Mouse (Mus musculus) forebrain, embryonic 15.5 days (tissue): ENCODE results near the gene Syna. TPM values are rescaled to one million over a fixed set of nuclear protein-coding genes. Genes with fewer than 3 reads are reported as not detected.

Source experiments
- ATAC-seq: fragments of 200-750 bp; cut with Nextera tagmentation; replicated peaks from 2 replicates; pipeline ENCODE4 v1.8.0; 2017; ENCODE audit warnings: mild to moderate bottlenecking, moderate TSS enrichment, moderate library complexity
- H3K27ac ChIP-seq: fragments of 300-500 bp; sonication (generic); replicated peaks from 2 replicates; pipeline ENCODE4 v1.5.1; 2015; ENCODE audit warnings: mild to moderate bottlenecking, inconsistent platforms
- H3K27me3 ChIP-seq: fragments of 300-500 bp; sonication (generic); 2 replicates; pipeline ENCODE4 v1.6.1; 2015; ENCODE audit warnings: inconsistent platforms
- H3K36me3 ChIP-seq: fragments of 300-500 bp; sonication (generic); 2 replicates; pipeline ENCODE4 v1.6.1; 2015; ENCODE audit warnings: mild to moderate bottlenecking, inconsistent platforms
- H3K4me1 ChIP-seq: fragments of 300-500 bp; sonication (generic); 2 replicates; pipeline ENCODE4 v1.6.1; 2015; ENCODE audit warnings: inconsistent platforms
- H3K4me2 ChIP-seq: fragments of 300-500 bp; sonication (generic); replicated peaks from 2 replicates; pipeline ENCODE4 v1.6.1; 2015; ENCODE audit warnings: mild to moderate bottlenecking, inconsistent platforms
- H3K4me3 ChIP-seq: fragments of 300-500 bp; sonication (generic); 2 replicates; pipeline ENCODE4 v1.5.1; 2015; ENCODE audit warnings: mild to moderate bottlenecking, inconsistent platforms
- H3K9ac ChIP-seq: fragments of 300-500 bp; sonication (generic); replicated peaks from 2 replicates; pipeline ENCODE4 v1.6.1; 2015; ENCODE audit warnings: mild to moderate bottlenecking, inconsistent platforms
- H3K9me3 ChIP-seq: fragments of 300-500 bp; sonication (generic); 2 replicates; pipeline ENCODE4 v1.6.1; 2016; ENCODE audit warnings: inconsistent platforms
- WGBS: fragments of 180-500 bp; shearing (Covaris S2); methylation state at CpG from one replicate; pipeline ENCODE4 v1.1.7; 2015; ENCODE audit warnings: mixed read lengths; 5-methylcytosine and 5-hydroxymethylcytosine counted together
- polyA plus RNA-seq: library from polyadenylated mRNA; unstranded; fragments of >200 nt; fragmentation: Nextera tagmentation; extraction: Ambion mirVana; gene quantifications from 2 replicates; pipeline ENCODE4 v1.2.1, GENCODE M21; 2015

Gene Syna
- polyA plus RNA-seq, 1 experiment from 2014 or later, result 0.59 TPM

GRCm38 (mm10) chr5:134560450-134561171 lies 640 bp upstream of the Syna start:
- no peak for ATAC-seq
- Histone ChIP-seq H3K27ac (no peak overlapping the region), H3K9ac (no peak overlapping the region), H3K4me1 (peaks cover 11% of the 10 kb centered on the region), H3K27me3 (no peaks in the 10 kb centered on the region), H3K9me3 (no peaks in the 10 kb centered on the region), H3K4me3 (no peak overlapping the region), H3K36me3 (no peaks in the 10 kb centered on the region), H3K4me2 (no peak overlapping the region)
- WGBS, result 81% methylated on average over 16 of the region's 16 CpGs

DNA sequence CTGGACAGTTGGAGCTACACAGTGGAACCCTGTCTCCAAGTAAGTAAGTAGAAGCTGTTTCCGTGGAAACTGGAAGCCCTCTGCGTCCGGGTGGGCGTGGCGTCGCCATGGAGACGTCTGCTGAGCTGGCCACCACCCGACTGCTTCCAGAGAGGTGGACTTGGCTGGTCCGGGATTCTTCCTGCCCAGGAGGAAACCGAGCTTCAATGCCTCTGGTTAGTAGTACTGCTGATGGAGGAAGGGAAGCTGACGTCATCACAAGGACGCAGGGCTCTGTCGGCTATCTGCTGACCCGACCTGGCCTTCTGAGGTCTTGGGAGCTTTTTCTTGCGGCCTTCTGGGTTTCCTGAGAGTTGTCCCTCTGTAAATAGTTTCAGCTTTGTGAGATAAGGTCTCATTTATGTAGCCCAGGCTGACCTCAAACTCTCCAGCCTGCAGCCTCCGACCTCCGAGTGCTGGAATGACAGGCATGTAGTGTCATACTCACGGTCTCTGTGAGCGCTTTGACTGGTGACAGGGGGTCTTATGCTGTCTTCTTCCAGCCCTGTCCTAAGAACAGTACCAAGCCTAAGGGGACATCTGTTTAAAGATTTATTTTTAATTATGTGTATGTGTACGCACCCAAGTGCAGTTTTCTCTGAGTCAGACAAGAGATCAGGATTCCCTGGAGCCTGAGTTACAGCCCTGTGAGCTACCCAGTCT lies 4.4 kb downstream of the Syna start:
- 14% methylated on average over 20 of the region's 20 CpGs for WGBS
- Histone ChIP-seq H3K4me1 (peaks cover 29% of the 10 kb centered on the region), H3K9ac (no peak overlapping the region), H3K4me3 (no peak overlapping the region), H3K27me3 (no peaks in the 10 kb centered on the region), H3K9me3 (no peaks in the 10 kb centered on the region), H3K4me2 (0 out of 2 replicates have a peak overlapping the region, but pooled peaks have one; percentile 19), H3K36me3 (no peaks in the 10 kb centered on the region), H3K27ac (0 out of 2 replicates have a peak overlapping the region, but pooled peaks have one; percentile 2)
- no peak for ATAC-seq

GRCm38 (mm10) chr5:134553951-134554546 lies 5.9 kb downstream of the Syna start:
- no peak for ATAC-seq
- 85% methylated on average over 5 of the region's 5 CpGs for WGBS
- Histone ChIP-seq H3K27me3 (no peaks in the 10 kb centered on the region), H3K4me2 (no peak overlapping the region), H3K27ac (no peak overlapping the region), H3K4me3 (no peak overlapping the region), H3K9ac (no peak overlapping the region), H3K36me3 (no peaks in the 10 kb centered on the region), H3K4me1 (peaks cover 43% of the 10 kb centered on the region), H3K9me3 (no peaks in the 10 kb centered on the region)

DNA sequence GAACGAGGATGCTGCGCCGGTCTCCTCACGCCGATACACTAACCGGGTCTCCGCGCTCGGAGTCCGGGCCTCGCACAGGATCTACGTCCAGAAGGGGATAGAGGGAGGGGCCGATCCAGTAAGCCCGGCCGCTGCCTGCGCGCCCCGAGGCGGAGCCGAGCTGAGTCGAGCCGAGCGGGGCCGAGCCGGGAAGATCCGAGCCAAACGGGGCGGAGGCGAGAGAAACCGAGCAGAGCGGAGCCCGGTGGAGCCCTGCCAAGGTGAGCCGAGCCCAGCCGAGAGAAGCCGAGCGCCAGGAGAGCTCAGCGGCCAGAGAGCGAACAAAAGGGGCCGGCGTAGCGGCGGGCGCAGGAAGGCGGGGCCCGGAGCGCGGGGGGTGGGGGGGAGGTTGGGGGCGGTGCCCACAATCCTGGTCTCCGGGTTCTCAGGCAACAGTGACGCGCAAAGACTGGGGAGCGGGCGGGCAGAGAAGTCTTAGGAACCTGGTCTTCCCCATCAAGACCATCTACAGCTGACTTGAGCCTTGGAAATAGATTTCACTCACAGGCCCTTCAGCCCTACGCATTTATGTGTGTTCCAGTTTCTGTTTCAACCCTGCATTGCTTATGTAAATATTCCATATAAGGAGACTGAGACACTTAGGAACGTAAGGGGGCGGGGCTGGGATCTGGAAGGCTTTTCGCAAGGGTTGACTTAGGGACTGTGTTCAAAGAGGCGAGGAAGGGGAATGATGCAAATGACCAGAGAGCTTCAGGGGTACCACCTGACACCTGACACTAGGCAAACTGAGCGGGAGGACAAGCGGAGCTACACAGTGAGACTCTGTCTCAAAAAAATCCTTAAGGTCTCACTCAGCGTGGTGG lies 7.6 kb downstream of the Syna start, which contains the start of gene Clip2:
Clip2 (minus strand) TSS at position 325 of the 863 bp plus-strand sequence.
- Histone ChIP-seq H3K4me3 (peak within 1 kb of the TSS; percentile 87), H3K27me3 (no peaks in the 10 kb centered on the region), H3K36me3 (no peaks in the 10 kb centered on the region), H3K9me3 (no peaks in the 10 kb centered on the region), H3K27ac (peak within 1 kb of the TSS; percentile 99), H3K4me1 (peaks cover 61% of the 10 kb centered on the region), H3K4me2 (peak within 1 kb of the TSS; percentile 86), H3K9ac (peak within 1 kb of the TSS; percentile 93)
- peak; percentile 93 for ATAC-seq
- WGBS, result 1% methylated on average over 61 of the region's 61 CpGs

DNA sequence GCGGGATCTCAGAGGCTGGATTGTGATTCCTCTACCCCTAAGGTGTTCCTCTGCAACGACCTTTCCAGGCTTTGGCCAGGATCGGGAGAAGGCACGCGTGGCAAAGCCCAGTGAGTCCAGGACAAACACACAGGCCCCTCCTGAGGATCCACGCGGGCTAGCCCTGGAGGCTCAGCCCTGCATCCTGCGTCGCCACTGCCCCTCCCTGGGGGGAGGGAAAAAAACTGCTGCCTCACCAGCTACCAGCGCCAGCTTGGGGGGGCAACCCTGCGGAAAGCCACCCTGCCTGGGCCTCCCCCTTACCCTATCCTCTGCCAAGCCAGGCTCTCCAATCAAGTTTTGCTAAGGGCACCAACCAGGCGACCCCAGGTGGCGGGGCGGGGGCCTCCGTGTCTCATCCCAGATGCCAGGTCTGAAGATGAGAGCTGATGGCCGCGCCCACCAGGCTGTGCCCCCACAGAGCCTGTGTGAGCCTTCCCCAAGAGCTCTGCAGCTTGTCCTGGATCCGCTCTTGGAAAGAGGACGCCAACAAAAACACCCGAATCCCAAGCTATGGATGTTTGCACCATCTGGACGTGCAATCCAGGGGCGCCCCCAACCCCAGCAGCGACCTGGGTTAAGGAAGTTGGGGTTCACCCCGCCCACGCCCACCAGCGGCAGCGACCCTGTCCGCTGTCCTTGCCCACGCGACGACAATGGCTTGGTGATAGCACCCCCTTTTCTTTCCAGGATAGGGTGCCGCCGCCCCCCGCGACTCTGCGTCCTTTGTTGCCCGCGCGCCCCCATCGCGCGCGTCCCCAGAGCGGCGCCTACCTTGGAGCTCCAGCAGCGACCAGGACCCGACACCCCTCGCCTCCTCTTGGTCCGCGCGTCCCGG lies 8.5 kb downstream of the Syna start:
- H3K36me3 ChIP-seq, result no peaks in the 10 kb centered on the region
- peaks cover 68% of the 10 kb centered on the region for H3K4me1 ChIP-seq
- no peaks in the 10 kb centered on the region for H3K9me3 ChIP-seq
- ATAC-seq, result peak; percentile 41
- H3K27ac ChIP-seq, result peak overlapping the region; percentile 99
- H3K9ac ChIP-seq, result peak overlapping the region; percentile 93
- H3K27me3 ChIP-seq, result no peaks in the 10 kb centered on the region
- peak overlapping the region; percentile 86 for H3K4me2 ChIP-seq
- peak overlapping the region; percentile 87 for H3K4me3 ChIP-seq
- under 1% methylated on average over 52 of the region's 52 CpGs for WGBS

GRCm38 (mm10) chr5:134550836-134551232 lies 9.1 kb downstream of the Syna start:
- Histone ChIP-seq H3K9ac (peak overlapping the region; percentile 93), H3K27ac (peak overlapping the region; percentile 99), H3K4me3 (peak overlapping the region; percentile 87), H3K4me2 (peak overlapping the region; percentile 86), H3K9me3 (no peaks in the 10 kb centered on the region), H3K4me1 (peaks cover 69% of the 10 kb centered on the region), H3K27me3 (no peaks in the 10 kb centered on the region), H3K36me3 (no peaks in the 10 kb centered on the region)
- 9% methylated on average over 6 of the region's 6 CpGs for WGBS
- ATAC-seq, result peak; percentile 11

- H3K4me3 ChIP-seq, result 0 out of 2 replicates have a peak overlapping the region, but pooled peaks have one; percentile 87
- H3K27ac ChIP-seq, result no peak overlapping the region
- no peaks in the 10 kb centered on the region for H3K36me3 ChIP-seq
- no peaks in the 10 kb centered on the region for H3K9me3 ChIP-seq
- H3K27me3 ChIP-seq, result no peaks in the 10 kb centered on the region
- H3K4me2 ChIP-seq, result peak overlapping the region; percentile 86
- no peak overlapping the region for H3K9ac ChIP-seq
- ATAC-seq, result no peak
- WGBS, result 92% methylated on average over 3 of the region's 3 CpGs
- H3K4me1 ChIP-seq, result peaks cover 67% of the 10 kb centered on the region
Observed at GRCm38 (mm10) chr5:134549640-134550168, 10.3 kb downstream of the Syna start.

GRCm38 (mm10) chr5:134548306-134548705 lies 11.7 kb downstream of the Syna start:
- Histone ChIP-seq H3K4me1 (peaks cover 71% of the 10 kb centered on the region), H3K4me2 (peak overlapping the region; percentile 0; the same call in 1 of the 2 replicates)
- WGBS, result 47% methylated on average over 5 of the region's 5 CpGs

GRCm38 (mm10) chr5:134546790-134547189 lies 13.2 kb downstream of the Syna start:
- Histone ChIP-seq H3K9me3 (no peaks in the 10 kb centered on the region), H3K9ac (no peak overlapping the region), H3K4me3 (no peak overlapping the region), H3K27me3 (no peaks in the 10 kb centered on the region), H3K4me1 (peaks cover 66% of the 10 kb centered on the region), H3K36me3 (0 out of 2 replicates have a peak, but pooled peaks cover 3% of the 10 kb centered on the region), H3K4me2 (no peak overlapping the region), H3K27ac (no peak overlapping the region)
- ATAC-seq, result no peak
- 87% methylated on average over 7 of the region's 7 CpGs for WGBS

More at GRCm38 (mm10) chr5:134548306-134548705, 11.7 kb downstream of the Syna start:
- Histone ChIP-seq H3K9ac (no peak overlapping the region), H3K4me3 (no peak overlapping the region), H3K36me3 (0 out of 2 replicates have a peak, but pooled peaks cover 3% of the 10 kb centered on the region), H3K9me3 (no peaks in the 10 kb centered on the region), H3K27me3 (no peaks in the 10 kb centered on the region), H3K27ac (no peak overlapping the region)
- ATAC-seq, result no peak

GRCm38 (mm10) chr5:134545242-134545629 lies 14.7 kb downstream of the Syna start:
- Histone ChIP-seq H3K9ac (no peak overlapping the region), H3K4me3 (no peak overlapping the region), H3K36me3 (0 out of 2 replicates have a peak, but pooled peaks cover 3% of the 10 kb centered on the region), H3K27me3 (no peaks in the 10 kb centered on the region), H3K9me3 (no peaks in the 10 kb centered on the region), H3K4me1 (peaks cover 65% of the 10 kb centered on the region), H3K4me2 (no peak overlapping the region), H3K27ac (no peak overlapping the region)
- 56% methylated on average over 3 of the region's 3 CpGs for WGBS
- ATAC-seq, result no peak
